Mouse (Mus musculus) CH12.LX (cell line): ENCODE data around the gene Six3. TPM values are rescaled to one million over a fixed set of nuclear protein-coding genes. Genes with fewer than 3 reads are reported as not detected.

Experiments used
- DNase-seq: peaks from one replicate; pipeline ENCODE4 v3.0.0-alpha.2; 2013; ENCODE audit errors: extremely low read depth
- H3K27ac ChIP-seq: 2 replicates; pipeline ENCODE4 v1.5.1; 2012; ENCODE audit warnings: low read depth, mild to moderate bottlenecking, control low read depth, moderate library complexity; ENCODE audit not compliant: insufficient read depth
- H3K27me3 ChIP-seq: replicated peaks from 2 replicates; pipeline ENCODE3; 2012; ENCODE audit warnings: inconsistent platforms
- H3K36me3 ChIP-seq, 2 experiments: replicated peaks in 1 of 2; 2 replicates each; pipeline versions ENCODE3 to v1.6.1; 2012; ENCODE audit warnings: inconsistent platforms in 1 of 2, low read length in 1 of 2, mild to moderate bottlenecking in 1 of 2, mixed read lengths in 1 of 2, moderate library complexity in 1 of 2; ENCODE audit not compliant: control insufficient read depth in 1 of 2, insufficient read depth in 1 of 2
- H3K4me1 ChIP-seq, 2 experiments: 2 replicates each; pipeline ENCODE4 v1.6.1; 2012; ENCODE audit warnings: inconsistent platforms in 1 of 2, moderate library complexity in 1 of 2; ENCODE audit not compliant: insufficient read depth in 2 of 2, control insufficient read depth in 1 of 2
- H3K4me2 ChIP-seq: 2 replicates; pipeline ENCODE4 v1.6.1; 2012; ENCODE audit warnings: low read depth, mild to moderate bottlenecking, control low read depth; ENCODE audit not compliant: poor library complexity, insufficient read depth, severe bottlenecking
- H3K4me3 ChIP-seq, 3 experiments: fragments of 150-350 bp in 1 of 3; sonication (generic) in 1 of 3; replicated peaks in 1 of 3; 2 replicates each; pipeline versions ENCODE3 to v1.5.1; 2011 to 2012; ENCODE audit warnings: low read depth in 2 of 3, low read length in 2 of 3, mild to moderate bottlenecking in 2 of 3, moderate library complexity in 2 of 3, control low read depth in 1 of 3, improper control_type of control experiment in 1 of 3, inconsistent platforms in 1 of 3, mixed read lengths in 1 of 3; ENCODE audit not compliant: poor library complexity in 1 of 3
- H3K79me2 ChIP-seq: replicated peaks from 2 replicates; pipeline ENCODE4 v1.6.1; 2012; ENCODE audit warnings: mild to moderate bottlenecking, moderate library complexity; ENCODE audit not compliant: control insufficient read depth, poor library complexity, insufficient read depth, severe bottlenecking; ENCODE audit errors: extremely low read depth
- H3K9ac ChIP-seq: 2 replicates; pipeline ENCODE4 v1.6.1; 2012; ENCODE audit warnings: low read depth, mild to moderate bottlenecking, control low read depth, moderate library complexity; ENCODE audit not compliant: insufficient read depth
- H3K9me3 ChIP-seq: replicated peaks from 2 replicates; pipeline ENCODE3; 2012; ENCODE audit warnings: low read length, inconsistent platforms, mixed read lengths
- CHD1 ChIP-seq: IDR thresholded peaks from 2 replicates; pipeline ENCODE4 v1.6.1; 2012; ENCODE audit warnings: low read depth, low read length, improper control_type of control experiment, inconsistent platforms
- CHD2 ChIP-seq: IDR thresholded peaks from 2 replicates; pipeline ENCODE4 v1.6.1; 2011; ENCODE audit warnings: low read length, improper control_type of control experiment
- EP300 ChIP-seq: IDR thresholded peaks from 2 replicates; pipeline ENCODE4 v1.6.1; 2011; ENCODE audit warnings: low read length, improper control_type of control experiment
- GABPA ChIP-seq: IDR thresholded peaks from 2 replicates; pipeline ENCODE4 v1.6.1; 2012; ENCODE audit warnings: low read depth, low read length, improper control_type of control experiment, inconsistent platforms; ENCODE audit not compliant: insufficient replicate concordance
- HCFC1 ChIP-seq: IDR thresholded peaks from 2 replicates; pipeline ENCODE4 v1.6.1; 2012; ENCODE audit warnings: low read depth, mild to moderate bottlenecking, inconsistent platforms, low read length, improper control_type of control experiment
- IRF4 ChIP-seq: IDR thresholded peaks from 2 replicates; pipeline ENCODE4 v1.6.1; 2014; ENCODE audit warnings: low read depth, mild to moderate bottlenecking, inconsistent platforms, low read length, improper control_type of control experiment
- JUN ChIP-seq: IDR thresholded peaks from 2 replicates; pipeline ENCODE4 v1.6.1; 2011; ENCODE audit warnings: low read depth, mild to moderate bottlenecking, low read length, improper control_type of control experiment, moderate library complexity; ENCODE audit not compliant: insufficient read depth
- KAT2A ChIP-seq: IDR thresholded peaks from 2 replicates; pipeline ENCODE4 v1.6.1; 2012; ENCODE audit warnings: low read length, improper control_type of control experiment, inconsistent platforms; ENCODE audit not compliant: insufficient replicate concordance
- MAFK ChIP-seq: IDR thresholded peaks from 2 replicates; pipeline ENCODE4 v1.6.1; 2011; ENCODE audit warnings: low read length, improper control_type of control experiment; ENCODE audit not compliant: insufficient replicate concordance
- MAX ChIP-seq: IDR thresholded peaks from 2 replicates; pipeline ENCODE4 v1.6.1; 2011; ENCODE audit warnings: low read length, improper control_type of control experiment
- MAZ ChIP-seq: IDR thresholded peaks from 2 replicates; pipeline ENCODE4 v1.6.1; 2012; ENCODE audit warnings: low read depth, mild to moderate bottlenecking, inconsistent platforms, low read length, improper control_type of control experiment, moderate library complexity
- MYC ChIP-seq: IDR thresholded peaks from 2 replicates; pipeline ENCODE4 v1.6.1; 2011; ENCODE audit warnings: low read depth, mild to moderate bottlenecking, improper control_type of control experiment, low read length
- NELFE ChIP-seq: IDR thresholded peaks from 2 replicates; pipeline ENCODE4 v1.6.1; 2011; ENCODE audit warnings: low read depth, low read length, improper control_type of control experiment
- NRF1 ChIP-seq: IDR thresholded peaks from 2 replicates; pipeline ENCODE4 v1.6.1; 2014; ENCODE audit warnings: low read depth, mild to moderate bottlenecking, inconsistent platforms, low read length, improper control_type of control experiment, moderate library complexity
- PAX5 ChIP-seq: IDR thresholded peaks from 2 replicates; pipeline ENCODE4 v1.6.1; 2012; ENCODE audit warnings: low read length, inconsistent platforms, mixed read lengths
- RAD21 ChIP-seq: IDR thresholded peaks from 2 replicates; pipeline ENCODE4 v1.6.1; 2011; ENCODE audit warnings: low read depth, mild to moderate bottlenecking, low read length, improper control_type of control experiment, moderate library complexity
- RCOR1 ChIP-seq: conservative IDR thresholded peaks from 2 replicates; pipeline ENCODE4 v1.6.1; 2012; ENCODE audit warnings: low read depth, mild to moderate bottlenecking, inconsistent platforms, low read length, improper control_type of control experiment
- SIN3A ChIP-seq: IDR thresholded peaks from 2 replicates; pipeline ENCODE4 v1.6.1; 2012; ENCODE audit warnings: low read length, improper control_type of control experiment, inconsistent platforms
- ZC3H11A ChIP-seq: IDR thresholded peaks from 2 replicates; pipeline ENCODE4 v1.6.1; 2012; ENCODE audit warnings: low read depth, mild to moderate bottlenecking, inconsistent platforms, low read length, improper control_type of control experiment
- ZNF384 ChIP-seq: IDR thresholded peaks from 2 replicates; pipeline ENCODE4 v1.6.1; 2012; ENCODE audit warnings: low read depth, low read length, improper control_type of control experiment, inconsistent platforms
- dilution Hi-C: fragments of 300-500 bp; cut with MboI; formaldehyde crosslinking; loops from 2 replicates; pipeline ENCODE4 v1.14.3; 2020; ENCODE audit warnings: low sequenced_read_pairs; ENCODE audit not compliant: extremely low pct_unique_long_range_greater_than_20kb, extremely low pct_ligation_motif_present
- in situ Hi-C: fragments of 300-500 bp; cut with MboI; formaldehyde crosslinking; loops from 3 replicates; pipeline ENCODE4 v1.14.3; 2019; ENCODE audit warnings: low sequenced_read_pairs, low pct_ligation_motif_present, low pct_unique_long_range_greater_than_20kb, mixed read lengths
- polyA plus RNA-seq: library from polyadenylated mRNA; unstranded; fragments of >175 nt; gene quantifications from 2 replicates; pipeline ENCODE4 v1.2.1, GENCODE M21; 2012; ENCODE audit warnings: low read depth; ENCODE audit not compliant: insufficient read length
- total RNA-seq, 2 experiments: library from RNA; depleted of rRNA; stranded (reverse); fragments of 300-350 nt in 1 of 2; fragments of >200 nt in 1 of 2; gene quantifications; 2 replicates each; pipeline ENCODE4 v1.2.3; 2012 to 2014

Six3 gene
- total and polyA plus RNA-seq, 3 experiments, result not detected

- no peak overlapping the region for H3K4me3 ChIP-seq
- TF ChIP-seq JUN (no peak), RAD21 (no peak), CHD2 (no peak), MAX (no peak), MAZ (no peak), NRF1 (no peak), ZC3H11A (no peak), MYC (no peak), KAT2A (no peak), PAX5 (no peak), HCFC1 (no peak), EP300 (no peak), GABPA (no peak), MAFK (no peak), IRF4 (no peak)
- H3K79me2 ChIP-seq, result no peaks in the 10 kb centered on the region
- no peaks in the 10 kb centered on the region for H3K36me3 ChIP-seq
- H3K27me3 ChIP-seq, result no peaks in the 10 kb centered on the region
- H3K4me1 ChIP-seq, result peaks cover 0 to 2% of the 10 kb centered on the region in 2 experiments; a peak in 1 of 4 replicates
- H3K4me2 ChIP-seq, result no peak overlapping the region
- DNase-seq, result no peak
- H3K9ac ChIP-seq, result no peak overlapping the region
- no peak overlapping the region for H3K27ac ChIP-seq
- peaks cover 5% of the 10 kb centered on the region for H3K9me3 ChIP-seq
- dilution Hi-C loops, result no loop called here
- in situ Hi-C loops, result loop anchor here (25.0 kb wide), 1 partner anchor 788 kb away; no protein-coding TSS in a partner anchor
Observed at GRCm38 (mm10) chr17:85624981-85625940, 11.9 kb downstream of the Six3 start.

DNA sequence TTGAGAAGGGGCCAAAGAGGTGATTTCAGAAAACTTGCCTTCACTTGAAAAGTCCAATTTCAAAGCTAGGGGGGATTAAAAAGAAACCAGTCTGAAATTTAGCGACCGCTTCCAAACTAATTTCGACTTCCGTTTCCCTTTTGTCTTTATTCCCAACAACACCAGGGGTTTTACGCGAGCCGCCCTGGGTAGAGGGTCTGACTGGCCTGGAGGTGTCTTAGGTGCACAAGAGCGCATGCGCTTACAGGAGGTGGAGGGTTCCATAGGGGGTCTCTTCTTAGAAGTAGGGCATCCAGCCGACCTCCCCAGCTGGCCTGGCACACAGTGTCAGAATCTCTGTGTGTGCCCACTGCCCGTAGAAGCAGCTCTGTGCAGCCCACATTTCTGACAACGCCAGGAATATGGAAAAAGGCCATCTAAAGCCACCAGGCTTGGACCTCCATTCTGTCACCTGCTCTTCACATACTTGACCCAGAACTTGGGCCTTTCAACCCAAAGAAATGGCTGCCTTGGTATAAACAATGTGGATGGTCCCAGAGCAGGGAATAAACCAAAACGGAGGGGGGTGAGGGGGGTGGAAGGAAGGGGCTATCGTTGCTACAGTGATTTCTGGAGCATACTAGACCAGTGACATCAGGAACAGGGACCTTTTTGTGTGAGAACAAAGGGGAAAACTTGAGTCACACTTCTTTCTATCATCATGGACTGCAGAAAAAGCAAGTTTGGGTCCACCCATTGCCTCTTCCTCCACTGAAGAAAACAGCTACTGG is 12.9 kb downstream of the Six3 start:
- no peak overlapping the region for H3K4me3 ChIP-seq
- no peak for TF ChIP-seq ZNF384
- no peak for TF ChIP-seq NELFE
- TF ChIP-seq HCFC1, result no peak
- TF ChIP-seq RCOR1, result no peak
- TF ChIP-seq SIN3A, result no peak
- no peak for TF ChIP-seq CHD1
- TF ChIP-seq MAFK, result no peak
- no peak for TF ChIP-seq JUN
- no peak for TF ChIP-seq MAX
- no peak for TF ChIP-seq MAZ
- H3K27me3 ChIP-seq, result no peaks in the 10 kb centered on the region
- no peak overlapping the region for H3K27ac ChIP-seq
- no peaks in the 10 kb centered on the region for H3K79me2 ChIP-seq
- no peak for DNase-seq
- peaks cover 5% of the 10 kb centered on the region for H3K9me3 ChIP-seq
- H3K4me1 ChIP-seq, result peaks cover 0 to 2% of the 10 kb centered on the region in 2 experiments; a peak in 1 of 4 replicates
- no peaks in the 10 kb centered on the region for H3K36me3 ChIP-seq
- H3K4me2 ChIP-seq, result no peak overlapping the region
- in situ Hi-C loops (loop anchor here (25.0 kb wide), 1 partner anchor 789 kb away; no protein-coding TSS in a partner anchor), dilution Hi-C loops (no loop called here)
- no peak overlapping the region for H3K9ac ChIP-seq
